In the genomic region with DNA sequence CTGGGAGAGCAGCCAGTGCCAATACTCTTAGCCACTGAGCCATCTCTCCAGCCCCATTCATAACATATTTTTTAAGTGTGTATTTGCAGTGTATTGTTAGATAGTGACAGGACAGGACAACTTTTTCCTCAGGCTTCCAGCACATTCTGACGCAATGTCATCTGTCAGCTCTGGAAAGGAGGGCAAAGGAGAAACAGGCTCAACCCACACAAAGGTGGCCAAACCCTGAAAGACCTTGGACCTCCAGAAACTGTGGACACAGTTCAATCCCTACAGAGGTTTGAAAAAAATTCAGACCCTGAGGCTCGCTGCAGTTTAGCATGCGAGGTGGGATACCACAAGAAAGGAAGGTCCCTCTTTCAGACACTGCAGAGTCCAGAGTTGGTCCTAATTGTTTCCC, we compare ENCODE assay signal across 8 mouse cellular contexts. TPM values are rescaled to one million over a fixed set of nuclear protein-coding genes. Genes with fewer than 3 reads are reported as not detected.
A peak's percentile ranks its signal among the peaks of the same experiment; 100 is the strongest.
DNase-seq lines count a peak whose midpoint lies in the region; ATAC-seq and TF ChIP-seq lines count a peak whose summit lies in the region.

No protein-coding gene starts in this region.

- no peak overlapping the region for H3K27ac ChIP-seq in hindbrain, embryonic 10.5 days
- no peak overlapping the region for H3K27ac ChIP-seq in hindbrain, embryonic 16.5 days (ENCODE audit: low read depth, low read length)
- H3K27ac ChIP-seq in ES-Bruce4 (ENCODE audit: insufficient read depth, low read length), result no peak overlapping the region
- H3K27ac ChIP-seq in embryonic facial prominence, embryonic 13.5 days, result no peak overlapping the region
- no peak overlapping the region for H3K27ac ChIP-seq in liver, embryonic 14.5 days

- H3K4me1 ChIP-seq in hindbrain, embryonic 10.5 days (replicated peaks), result peaks cover 22% of the 10 kb centered on the region
- peaks cover 14% of the 10 kb centered on the region for H3K4me1 ChIP-seq in hindbrain, embryonic 16.5 days (ENCODE audit: control insufficient read depth, insufficient read depth, low read depth, low read length)
- H3K4me1 ChIP-seq in ES-Bruce4 (ENCODE audit: control insufficient read depth, insufficient read depth, low read length), result no peaks in the 10 kb centered on the region
- peaks cover 13% of the 10 kb centered on the region for H3K4me1 ChIP-seq in embryonic facial prominence, embryonic 13.5 days
- peaks cover 8 to 12% of the 10 kb centered on the region in 2 experiments; a peak in 3 of 4 replicates for H3K4me1 ChIP-seq in liver, embryonic 14.5 days (replicated peaks; ENCODE audit: control insufficient read depth in 2 of 2, insufficient read depth in 2 of 2, low read length in 1 of 2)

- no peak overlapping the region; the same call in 1 of the 2 replicates for H3K4me2 ChIP-seq in hindbrain, embryonic 16.5 days (ENCODE audit: low read length)
- H3K4me2 ChIP-seq in embryonic facial prominence, embryonic 13.5 days, result peak overlapping the region; percentile 93
- H3K4me2 ChIP-seq in liver, embryonic 14.5 days (ENCODE audit: low read depth), result peak overlapping the region; percentile 74

- H3K9ac ChIP-seq in hindbrain, embryonic 16.5 days (ENCODE audit: low read depth, low read length), result no peak overlapping the region
- H3K9ac ChIP-seq in ES-Bruce4 (ENCODE audit: low read depth, poor library complexity, severe bottlenecking), result peak overlapping the region; percentile 92
- peak overlapping the region; percentile 90; the same call in 1 of the 2 replicates for H3K9ac ChIP-seq in embryonic facial prominence, embryonic 13.5 days
- peak overlapping the region; percentile 18; the same call in 1 of the 2 replicates for H3K9ac ChIP-seq in liver, embryonic 14.5 days (replicated peaks)

- no peak for ATAC-seq in hindbrain, embryonic 16.5 days
- no peak for ATAC-seq in embryonic facial prominence, embryonic 13.5 days (ENCODE audit: insufficient number of reproducible peaks, insufficient read depth, low FRiP score, low TSS enrichment, low read depth)
- no peak for ATAC-seq in liver, embryonic 14.5 days (ENCODE audit: insufficient read depth)

- TF ChIP-seq EP300 in ES-Bruce4 (IDR thresholded peaks at IDR 0.05; ENCODE audit: insufficient read depth, low read depth, low read length), result no peak
- TF ChIP-seq EP300 in liver, embryonic 14.5 days (IDR thresholded peaks at IDR 0.05; ENCODE audit: low read depth), result no peak

- H3K27me3 ChIP-seq in hindbrain, embryonic 10.5 days (ENCODE audit: insufficient read depth, poor library complexity, severe bottlenecking), result no peaks in the 10 kb centered on the region
- no peaks in the 10 kb centered on the region for H3K27me3 ChIP-seq in hindbrain, embryonic 16.5 days (replicated peaks; ENCODE audit: control insufficient read depth, insufficient read depth, low read length)
- H3K27me3 ChIP-seq in ES-Bruce4 (ENCODE audit: control insufficient read depth, insufficient read depth, low read length, poor library complexity, severe bottlenecking), result no peaks in the 10 kb centered on the region
- H3K27me3 ChIP-seq in embryonic facial prominence, embryonic 13.5 days, result no peaks in the 10 kb centered on the region
- H3K27me3 ChIP-seq in liver, embryonic 14.5 days (ENCODE audit: control insufficient read depth, insufficient read depth, low read length), result no peaks in the 10 kb centered on the region

- WGBS in hindbrain, embryonic 10.5 days, result 78% methylated on average over 3 of the region's 3 CpGs
- 89% methylated on average over 3 of the region's 3 CpGs for WGBS in hindbrain, embryonic 16.5 days
- 69% methylated on average over 3 of the region's 3 CpGs for WGBS in embryonic facial prominence, embryonic 13.5 days
- 60% methylated on average over 3 of the region's 3 CpGs for WGBS in liver, embryonic 14.5 days (ENCODE audit: insufficient replicate concordance)

- DNase-seq in hindbrain, embryonic 10.5 days (ENCODE audit: low spot score), result no peak
- no peak for DNase-seq in liver, embryonic 14.5 days (ENCODE audit: low read depth in 3 of 3, low spot score in 3 of 3)
- DNase-seq in left cerebral cortex, postnatal 14 days (ENCODE audit: low spot score in 2 of 2), result no peak
- no peak for DNase-seq in right cerebral cortex, postnatal 10 days (ENCODE audit: low spot score in 2 of 2)
- DNase-seq in cerebellum, adult 18-20 months, result no peak

- TF ChIP-seq POLR2A in ES-Bruce4 (IDR thresholded peaks at IDR 0.05; ENCODE audit: insufficient read depth, low read length), result no peak

- peaks cover 17% of the 10 kb centered on the region for H3K36me3 ChIP-seq in hindbrain, embryonic 10.5 days
- H3K36me3 ChIP-seq in hindbrain, embryonic 16.5 days (ENCODE audit: control insufficient read depth, insufficient read depth, low read length), result peaks cover 8% of the 10 kb centered on the region
- H3K36me3 ChIP-seq in ES-Bruce4 (ENCODE audit: control insufficient read depth, insufficient read depth, low read length, poor library complexity, severe bottlenecking), result 0 out of 2 replicates have a peak, but pooled peaks cover 3% of the 10 kb centered on the region
- peaks cover 11% of the 10 kb centered on the region; the same call in 1 of the 2 replicates for H3K36me3 ChIP-seq in embryonic facial prominence, embryonic 13.5 days
- H3K36me3 ChIP-seq in liver, embryonic 14.5 days (replicated peaks; ENCODE audit: control insufficient read depth, insufficient read depth, low read depth), result no peaks in the 10 kb centered on the region; the same call in 1 of the 2 replicates

- TF ChIP-seq CTCF in ES-Bruce4 (IDR thresholded peaks at IDR 0.05; ENCODE audit: low read depth, low read length), result no peak
- TF ChIP-seq CTCF in liver, embryonic 14.5 days (IDR thresholded peaks at IDR 0.05; ENCODE audit: low read depth), result no peak

- no peaks in the 10 kb centered on the region for H3K9me3 ChIP-seq in hindbrain, embryonic 10.5 days
- no peaks in the 10 kb centered on the region for H3K9me3 ChIP-seq in hindbrain, embryonic 16.5 days (ENCODE audit: control insufficient read depth, low read length)
- no peaks in the 10 kb centered on the region for H3K9me3 ChIP-seq in ES-Bruce4 (replicated peaks; ENCODE audit: control insufficient read depth, insufficient read depth, low read length, poor library complexity, severe bottlenecking)
- no peaks in the 10 kb centered on the region for H3K9me3 ChIP-seq in embryonic facial prominence, embryonic 13.5 days
- no peaks in the 10 kb centered on the region for H3K9me3 ChIP-seq in liver, embryonic 14.5 days (ENCODE audit: control insufficient read depth, low read length)

- peak overlapping the region; percentile 100 for H3K4me3 ChIP-seq in hindbrain, embryonic 10.5 days
- no peak overlapping the region for H3K4me3 ChIP-seq in hindbrain, embryonic 16.5 days (ENCODE audit: low read length)
- peak overlapping the region; percentile 99 for H3K4me3 ChIP-seq in ES-Bruce4 (ENCODE audit: low read depth, low read length)
- peak overlapping the region; percentile 99; the same call in 1 of the 2 replicates for H3K4me3 ChIP-seq in embryonic facial prominence, embryonic 13.5 days
- H3K4me3 ChIP-seq in liver, embryonic 14.5 days (ENCODE audit: insufficient read depth in 1 of 2, low read depth in 2 of 2, low read length in 2 of 2), result peak overlapping the region; percentile 11 to 97; a peak in 3 of 4 replicates

- intact Hi-C loops in left cerebral cortex, postnatal 14 days (cut with DNase I), result no loop called here

RNA-seq across cellular contexts. Expression of gene Pex14, which starts 1.7 kb away (rescaled TPM):
- polyA plus RNA-seq in hindbrain, embryonic 10.5 days (2016; fragmentation: Nextera tagmentation; extraction: Ambion mirVana), result 60.4 and 60.8 TPM in 2 replicates
- polyA plus RNA-seq in hindbrain, embryonic 16.5 days (2015; fragmentation: Nextera tagmentation; extraction: Ambion mirVana), result 62.4 and 63.9 TPM in 2 replicates
- 31.2 and 32.4 TPM in 2 replicates for polyA plus RNA-seq in ES-Bruce4 (2011; ENCODE audit: insufficient read depth, insufficient read length, low read depth, missing spikeins)
- 50.2 and 51.2 TPM in 2 replicates for polyA plus RNA-seq in embryonic facial prominence, embryonic 13.5 days (2015; fragmentation: Nextera tagmentation; extraction: Ambion mirVana)
- 11.4 and 12.2 TPM in 2 replicates for polyA plus RNA-seq in liver, embryonic 14.5 days (2012; rRNA removed)
- 14.9 and 15.4 TPM in 2 replicates for polyA plus RNA-seq in liver, embryonic 14.5 days (2014; fragmentation: Nextera tagmentation; extraction: Ambion mirVana)
- 10 to 100 TPM; 36.5 to 41.7 TPM for total RNA-seq in left cerebral cortex, postnatal 14 days (2021)

RNA-seq across cellular contexts. Expression of gene Dffa, which starts 6.0 kb away (rescaled TPM):
- polyA plus RNA-seq in hindbrain, embryonic 10.5 days (2016; fragmentation: Nextera tagmentation; extraction: Ambion mirVana), result 33.1 and 36.3 TPM in 2 replicates
- polyA plus RNA-seq in hindbrain, embryonic 16.5 days (2015; fragmentation: Nextera tagmentation; extraction: Ambion mirVana), result 24.6 and 25.6 TPM in 2 replicates
- polyA plus RNA-seq in ES-Bruce4 (2011; ENCODE audit: insufficient read depth, insufficient read length, low read depth, missing spikeins), result 15.5 and 15.8 TPM in 2 replicates
- 30.5 and 32.5 TPM in 2 replicates for polyA plus RNA-seq in embryonic facial prominence, embryonic 13.5 days (2015; fragmentation: Nextera tagmentation; extraction: Ambion mirVana)
- 11.2 and 13.1 TPM in 2 replicates for polyA plus RNA-seq in liver, embryonic 14.5 days (2012; rRNA removed)
- 13.2 and 13.6 TPM in 2 replicates for polyA plus RNA-seq in liver, embryonic 14.5 days (2014; fragmentation: Nextera tagmentation; extraction: Ambion mirVana)
- total RNA-seq in left cerebral cortex, postnatal 14 days (2021), result 10 to 100 TPM; 58.3 to 61.6 TPM

RNA-seq across cellular contexts. Expression of gene Cort, which starts 28.6 kb away (rescaled TPM):
- 0.25 and 1.0 TPM in 2 replicates for polyA plus RNA-seq in hindbrain, embryonic 10.5 days (2016; fragmentation: Nextera tagmentation; extraction: Ambion mirVana)
- polyA plus RNA-seq in hindbrain, embryonic 16.5 days (2015; fragmentation: Nextera tagmentation; extraction: Ambion mirVana), result 0.41 and 0.64 TPM in 2 replicates
- 0.91 and 1.4 TPM in 2 replicates for polyA plus RNA-seq in ES-Bruce4 (2011; ENCODE audit: insufficient read depth, insufficient read length, low read depth, missing spikeins)
- polyA plus RNA-seq in embryonic facial prominence, embryonic 13.5 days (2015; fragmentation: Nextera tagmentation; extraction: Ambion mirVana), result 1.2 TPM in 1 of 2 replicates, not detected in the other
- polyA plus RNA-seq in liver, embryonic 14.5 days (2012; rRNA removed), result not detected in 2 replicates
- polyA plus RNA-seq in liver, embryonic 14.5 days (2014; fragmentation: Nextera tagmentation; extraction: Ambion mirVana), result not detected in 2 replicates
- total RNA-seq in left cerebral cortex, postnatal 14 days (2021), result 10 to 100 TPM; 16.3 to 21.3 TPM

RNA-seq across cellular contexts. Expression of gene Cenps, which starts 39.5 kb away (rescaled TPM):
- 56.0 and 61.9 TPM in 2 replicates for polyA plus RNA-seq in hindbrain, embryonic 10.5 days (2016; fragmentation: Nextera tagmentation; extraction: Ambion mirVana)
- polyA plus RNA-seq in hindbrain, embryonic 16.5 days (2015; fragmentation: Nextera tagmentation; extraction: Ambion mirVana), result 18.9 TPM in 2 replicates
- polyA plus RNA-seq in ES-Bruce4 (2011; ENCODE audit: insufficient read depth, insufficient read length, low read depth, missing spikeins), result 26.5 and 35.7 TPM in 2 replicates
- 36.9 and 46.6 TPM in 2 replicates for polyA plus RNA-seq in embryonic facial prominence, embryonic 13.5 days (2015; fragmentation: Nextera tagmentation; extraction: Ambion mirVana)
- polyA plus RNA-seq in liver, embryonic 14.5 days (2012; rRNA removed), result 7.6 and 12.3 TPM in 2 replicates
- polyA plus RNA-seq in liver, embryonic 14.5 days (2014; fragmentation: Nextera tagmentation; extraction: Ambion mirVana), result 17.3 and 18.0 TPM in 2 replicates
- total RNA-seq in left cerebral cortex, postnatal 14 days (2021), result 10 to 100 TPM; 22.7 to 24.1 TPM
